Mouse (Mus musculus): Measurements from ENCODE around the gene Eml3.

GRCm38 (mm10) chr19:8927891-8928525 lies 1.3 kb upstream of the Eml3 start:
- no peak for TF ChIP-seq CTCF (IDR thresholded peaks at IDR 0.05; ENCODE audit: insufficient read depth, low read depth, low read length)
- no peak for TF ChIP-seq POLR2A (IDR thresholded peaks at IDR 0.05; ENCODE audit: insufficient read depth, low read depth, low read length)

Measured in olfactory bulb, adult 2 months (tissue).